25 mouse cellular contexts compared by ENCODE assay signal in the genomic region with DNA sequence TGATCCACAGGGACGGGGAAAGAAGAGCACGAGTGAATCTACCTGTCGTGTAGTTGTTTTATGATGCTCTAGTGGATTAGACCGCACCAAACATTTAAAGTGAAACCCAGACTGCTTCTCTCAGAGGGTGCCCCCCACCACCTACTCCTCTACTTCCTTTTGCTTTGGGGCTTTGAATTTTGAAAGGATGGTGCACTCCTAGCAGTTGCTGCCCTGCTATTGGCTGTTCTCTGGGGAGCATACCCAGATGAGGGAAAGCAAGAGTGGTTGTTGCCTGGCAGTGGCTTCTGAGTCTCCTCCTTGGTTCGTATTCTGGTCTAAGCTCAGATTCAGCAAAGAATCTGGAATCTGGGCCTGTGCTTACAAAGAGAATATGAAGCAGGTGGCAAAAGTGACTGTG.
A peak's percentile ranks its signal among the peaks of the same experiment; 100 is the strongest.
DNase-seq lines count a peak whose midpoint lies in the region; ATAC-seq and TF ChIP-seq lines count a peak whose summit lies in the region.
"Had no signal": no experiment of that assay in that cellular context is flagged by ENCODE, and none has a peak within 500 bp of the region (broad histone marks: within the 10 kb centered on the region; RNA-seq: fewer than 3 reads in every experiment).

No protein-coding gene starts in this region.

- no peaks in the 10 kb centered on the region for H3K79me2 ChIP-seq in CH12.LX (replicated peaks; ENCODE audit: control insufficient read depth, extremely low read depth, insufficient read depth, poor library complexity, severe bottlenecking)

- TF ChIP-seq EP300 in CH12.LX (IDR thresholded peaks at IDR 0.05; ENCODE audit: low read length): no peak
- no peak for TF ChIP-seq EP300 in liver, postnatal 0 days (IDR thresholded peaks at IDR 0.05; ENCODE audit: low read depth)

- no peaks in the 10 kb centered on the region for H3K9me3 ChIP-seq in CH12.LX (replicated peaks; ENCODE audit: low read length)
- H3K9me3 ChIP-seq in liver, postnatal 0 days (ENCODE audit: low read length): no peaks in the 10 kb centered on the region
- H3K9me3 ChIP-seq: G1E; hindbrain, embryonic 15.5 days; kidney, embryonic 15.5 days; liver, embryonic 13.5 days; midbrain, embryonic 15.5 days had no signal

- no peak for TF ChIP-seq CTCF in CH12.LX (conservative IDR thresholded peaks at IDR 0.05 in 1 of 2, IDR thresholded peaks at IDR 0.05 in 1 of 2; ENCODE audit: low read depth in 2 of 2, low read length in 2 of 2)
- no peak for TF ChIP-seq CTCF in liver, postnatal 0 days (IDR thresholded peaks at IDR 0.05; ENCODE audit: low read depth)
- TF ChIP-seq CTCF in cerebellum, adult 2 months (IDR thresholded peaks at IDR 0.05; ENCODE audit: borderline replicate concordance, insufficient read depth, low read depth, low read length): no peak

- WGBS in liver, postnatal 0 days (ENCODE audit: insufficient replicate concordance): 79% methylated on average over 5 of the region's 5 CpGs
- 78% methylated on average over 5 of the region's 5 CpGs for WGBS in cerebellum, adult 2 months

- no peaks in the 10 kb centered on the region for H3K36me3 ChIP-seq in CH12.LX (replicated peaks in 1 of 2; ENCODE audit: control insufficient read depth in 1 of 2, insufficient read depth in 1 of 2, low read length in 1 of 2)
- H3K36me3 ChIP-seq in liver, postnatal 0 days (replicated peaks; ENCODE audit: insufficient read depth, low read length): no peaks in the 10 kb centered on the region
- H3K36me3 ChIP-seq: forebrain, embryonic 10.5 days; G1E; hindbrain, embryonic 15.5 days; kidney, embryonic 15.5 days; liver, embryonic 13.5 days; midbrain, embryonic 15.5 days had no signal

- in situ Hi-C loops in CH12.LX (cut with MboI; ENCODE audit: low pct_ligation_motif_present, low pct_unique_long_range_greater_than_20kb, low sequenced_read_pairs): no loop called here

- no peak overlapping the region for H3K9ac ChIP-seq in CH12.LX (ENCODE audit: insufficient read depth, low read depth)
- no peak overlapping the region for H3K9ac ChIP-seq in liver, postnatal 0 days (replicated peaks)
- H3K9ac ChIP-seq: forebrain, postnatal 0 days; hindbrain, embryonic 15.5 days; kidney, embryonic 15.5 days; liver, embryonic 13.5 days; lung, embryonic 14.5 days; midbrain, embryonic 15.5 days had no signal

- no peak for TF ChIP-seq POLR2A in CH12.LX (IDR thresholded peaks at IDR 0.05; ENCODE audit: low read depth, low read length)
- TF ChIP-seq POLR2A in cerebellum, adult 2 months (IDR thresholded peaks at IDR 0.05; ENCODE audit: borderline replicate concordance, insufficient read depth, low read length): no peak

- H3K4me3 ChIP-seq in CH12.LX (replicated peaks in 1 of 3; ENCODE audit: low read depth in 2 of 3, low read length in 2 of 3, poor library complexity in 1 of 3): no peak overlapping the region
- no peak overlapping the region for H3K4me3 ChIP-seq in liver, postnatal 0 days (ENCODE audit: low read depth, low read length)
- H3K4me3 ChIP-seq in cerebellum, adult 2 months (replicated peaks; ENCODE audit: insufficient read depth, low read depth, low read length): no peak overlapping the region
- H3K4me3 ChIP-seq: forebrain, embryonic 10.5 days; heart, adult 2 months; hindbrain, embryonic 15.5 days; kidney, embryonic 15.5 days; liver, embryonic 13.5 days; midbrain, embryonic 15.5 days had no signal

- no peaks in the 10 kb centered on the region for H3K27me3 ChIP-seq in CH12.LX (replicated peaks)
- no peaks in the 10 kb centered on the region for H3K27me3 ChIP-seq in liver, postnatal 0 days (ENCODE audit: insufficient read depth, low read length)
- H3K27me3 ChIP-seq in cerebellum, adult 2 months (ENCODE audit: control insufficient read depth, insufficient read depth, low read length): no peaks in the 10 kb centered on the region
- H3K27me3 ChIP-seq: hindbrain, embryonic 15.5 days; kidney, embryonic 15.5 days; liver, embryonic 13.5 days; midbrain, embryonic 15.5 days; Patski had no signal

- dilution Hi-C loops in CH12.LX (cut with MboI; ENCODE audit: extremely low pct_ligation_motif_present, extremely low pct_unique_long_range_greater_than_20kb, low sequenced_read_pairs): no loop called here

- DNase-seq in CH12.LX (ENCODE audit: extremely low read depth): peak; percentile 30
- DNase-seq in induced T-regulatory cell, adult 2 months (ENCODE audit: low read depth): peak; percentile 21
- DNase-seq in thymus, postnatal 0 days (ENCODE audit: low spot score): peak; percentile 49
- DNase-seq in liver, postnatal 0 days: no peak
- DNase-seq in cerebellum, adult 2 months: no peak
- no peak for DNase-seq in heart, adult 8-10 months (ENCODE audit: low spot score)
- DNase-seq in embryo, embryonic 9.5 days (ENCODE audit: extremely low spot score): no peak
- DNase-seq: adrenal gland, adult 8-10 months; cerebellum, adult 18-20 months; cerebellum, postnatal 25 days; forebrain, postnatal 0 days; gastrocnemius, postnatal 25 days; heart, adult 2 months; kidney, postnatal 36 days; layer of hippocampus, postnatal 36 days; liver, embryonic 13.5 days; lung, embryonic 14.5 days; lung, postnatal 4 days had no signal

- peak overlapping the region; percentile 66 for H3K4me2 ChIP-seq in CH12.LX (ENCODE audit: insufficient read depth, low read depth, poor library complexity, severe bottlenecking)
- H3K4me2 ChIP-seq in liver, postnatal 0 days (ENCODE audit: low read depth, low read length): no peak overlapping the region
- H3K4me2 ChIP-seq: hindbrain, embryonic 15.5 days; kidney, embryonic 15.5 days; liver, embryonic 13.5 days; lung, embryonic 14.5 days; midbrain, embryonic 15.5 days had no signal

- ATAC-seq in liver, postnatal 0 days: no peak
- ATAC-seq: forebrain, postnatal 0 days; intestine, postnatal 0 days; midbrain, embryonic 15.5 days; Patski had no signal

- no peak for TF ChIP-seq RAD21 in CH12.LX (IDR thresholded peaks at IDR 0.05; ENCODE audit: low read depth, low read length)

- H3K4me1 ChIP-seq in CH12.LX (ENCODE audit: control insufficient read depth in 1 of 2, insufficient read depth in 2 of 2): peaks cover 0 to 20% of the 10 kb centered on the region in 2 experiments; a peak in 2 of 4 replicates
- no peaks in the 10 kb centered on the region for H3K4me1 ChIP-seq in liver, postnatal 0 days (ENCODE audit: insufficient read depth)
- no peaks in the 10 kb centered on the region for H3K4me1 ChIP-seq in cerebellum, adult 2 months (ENCODE audit: control insufficient read depth, insufficient read depth, low read length)
- H3K4me1 ChIP-seq: forebrain, embryonic 10.5 days; hindbrain, embryonic 15.5 days; kidney, embryonic 15.5 days; liver, embryonic 13.5 days; midbrain, embryonic 15.5 days had no signal

- no peak overlapping the region for H3K27ac ChIP-seq in CH12.LX (ENCODE audit: insufficient read depth, low read depth)
- H3K27ac ChIP-seq in liver, postnatal 0 days (ENCODE audit: low read depth): no peak overlapping the region
- no peak overlapping the region for H3K27ac ChIP-seq in cerebellum, adult 2 months (ENCODE audit: insufficient read depth, low read length)
- H3K27ac ChIP-seq: forebrain, embryonic 10.5 days; heart, adult 2 months; hindbrain, embryonic 15.5 days; kidney, embryonic 15.5 days; liver, embryonic 13.5 days; midbrain, embryonic 15.5 days had no signal

TF ChIP-seq in CH12.LX, 34 proteins besides CTCF, POLR2A, EP300 and RAD21:
- TF ChIP-seq PAX5 (IDR thresholded peaks at IDR 0.05; ENCODE audit: low read length) (no peak), POLR2AphosphoS2 (IDR thresholded peaks at IDR 0.05; ENCODE audit: low read depth, low read length) (no peak), HCFC1 (IDR thresholded peaks at IDR 0.05; ENCODE audit: low read depth, low read length) (no peak), BHLHE40 (IDR thresholded peaks at IDR 0.05; ENCODE audit: low read depth, low read length) (no peak), MAZ (IDR thresholded peaks at IDR 0.05; ENCODE audit: low read depth, low read length) (no peak), USF2 (conservative IDR thresholded peaks at IDR 0.05; ENCODE audit: low read depth, low read length) (no peak)

Comparison
In these comparisons a context has a peak if more than half of its experiments do, and no peak if none do; other contexts are left out.
1. DNase-seq: peak in CH12.LX (single experiment), induced T-regulatory cell, adult 2 months (single experiment) and thymus, postnatal 0 days (single experiment); none in liver, postnatal 0 days (single experiment), cerebellum, adult 2 months (0 of 2), heart, adult 8-10 months (single experiment) and embryo, embryonic 9.5 days (single experiment).